Comparison of ENCODE assay signal across 29 mouse cellular contexts in genomic region chr1:72978956-72979355, GRCm38 (mm10). TPM values are rescaled to one million over a fixed set of nuclear protein-coding genes. Genes with fewer than 3 reads are reported as not detected.
DNase-seq lines count a peak whose midpoint lies in the region; TF ChIP-seq lines count a peak whose summit lies in the region.
"Had no signal": no experiment of that assay in that cellular context is flagged by ENCODE, and none has a peak within 500 bp of the region (broad histone marks: within the 10 kb centered on the region; RNA-seq: fewer than 3 reads in every experiment).

No protein-coding gene starts in this region.

- H3K27me3 ChIP-seq in myocyte (ENCODE audit: control insufficient read depth, insufficient read depth, insufficient read length), result no peaks in the 10 kb centered on the region
- H3K27me3 ChIP-seq: forebrain, embryonic 12.5 days; heart, embryonic 13.5 days; hindbrain, embryonic 13.5 days; kidney, embryonic 15.5 days; liver, embryonic 12.5 days; midbrain, embryonic 12.5 days had no signal

- intact Hi-C loops in heart, postnatal 25 days (cut with DNase I), result no loop called here

- no peak overlapping the region for H3K4me3 ChIP-seq in myocyte
- H3K4me3 ChIP-seq: forebrain, embryonic 12.5 days; heart, embryonic 13.5 days; hindbrain, embryonic 13.5 days; kidney, embryonic 15.5 days; liver, embryonic 12.5 days; midbrain, embryonic 12.5 days had no signal

- no peak for TF ChIP-seq POLR2A in myocyte (IDR thresholded peaks at IDR 0.05; ENCODE audit: insufficient read length, low read depth)

- no peaks in the 10 kb centered on the region for H3K36me3 ChIP-seq in myocyte (ENCODE audit: control insufficient read depth, insufficient read depth)
- H3K36me3 ChIP-seq: forebrain, embryonic 12.5 days; heart, embryonic 13.5 days; hindbrain, embryonic 13.5 days; kidney, embryonic 15.5 days; liver, embryonic 12.5 days; midbrain, embryonic 12.5 days had no signal

- no peak overlapping the region for H3K4me2 ChIP-seq in myocyte (ENCODE audit: low read depth)
- H3K4me2 ChIP-seq: forebrain, embryonic 12.5 days; heart, embryonic 13.5 days; hindbrain, embryonic 13.5 days; kidney, embryonic 15.5 days; liver, embryonic 12.5 days; midbrain, embryonic 12.5 days had no signal

- no peak overlapping the region for H3ac ChIP-seq in myocyte (ENCODE audit: control insufficient read depth, insufficient read length)

- H3K79me2 ChIP-seq in myocyte (ENCODE audit: control insufficient read depth, insufficient read depth), result no peaks in the 10 kb centered on the region

- peak; percentile 43 for DNase-seq in embryo, embryonic 10 days (ENCODE audit: low spot score)
- no peak for DNase-seq in embryo, embryonic 9.5 days (ENCODE audit: extremely low spot score)
- peak; percentile 32 for DNase-seq in embryo, embryonic 11 days
- DNase-seq in forelimb bud, embryonic 11.5 days (ENCODE audit: low read depth, low spot score), result peak; percentile 47
- no peak for DNase-seq in yolk sac, embryonic 10.5 days (ENCODE audit: low spot score)
- no peak for DNase-seq in heart, postnatal 25 days (ENCODE audit: low spot score)
- DNase-seq: adrenal gland, postnatal 10 days; cerebellum, adult 9-10 months; gastrocnemius, postnatal 14 days; heart, adult 11 months; heart, postnatal 36 days; kidney, adult 11 months; kidney, postnatal 36 days; left cerebral cortex, postnatal 4 days; lung, adult 18-20 months; lung, postnatal 10 days; right cerebral cortex, postnatal 4 days; thymus, postnatal 25 days had no signal

TF ChIP-seq in myocyte, 11 proteins besides CTCF, POLR2A, EP300 and RAD21:
- TF ChIP-seq CEBPB (IDR thresholded peaks at IDR 0.05; ENCODE audit: insufficient read depth, poor library complexity, severe bottlenecking) (no peak), MYOG (IDR thresholded peaks at IDR 0.05; ENCODE audit: control insufficient read depth in 1 of 3, insufficient read depth in 1 of 3, insufficient read length in 2 of 3, low read depth in 2 of 3) (peak in 1 of 3 experiments; percentile 34), MYOD1 (IDR thresholded peaks at IDR 0.05; ENCODE audit: control insufficient read depth in 1 of 3, insufficient read length in 2 of 3, low read depth in 2 of 3) (peak in 2 of 3 experiments; percentile 54 to 56), TCF3 (IDR thresholded peaks at IDR 0.05; ENCODE audit: insufficient read length, low read depth) (no peak)

RNA-seq across cellular contexts. Expression of gene Tnp1, which starts 36.8 kb away (rescaled TPM):
- not detected for polyA plus RNA-seq in myocyte (2012; fragmentation: generic; extraction: Trizol)
- total RNA-seq in heart, postnatal 25 days (2021), result not detected
- total RNA-seq: adrenal gland, postnatal 10 days; common myeloid progenitor, adult 5-6 weeks; gastrocnemius, postnatal 14 days; heart, postnatal 36 days; left cerebral cortex, adult 18-20 months; left cerebral cortex, postnatal 4 days had no signal
- polyA plus RNA-seq: forebrain, embryonic 12.5 days; heart, embryonic 13.5 days; hindbrain, embryonic 13.5 days; kidney, embryonic 15.5 days; liver, embryonic 12.5 days; midbrain, embryonic 12.5 days; neural tube, embryonic 11.5 days; stomach, embryonic 14.5 days had no signal

Comparison
In these comparisons a context has a peak if more than half of its experiments do, and no peak if none do; other contexts are left out.
1. DNase-seq: peak in embryo, embryonic 10 days (single experiment), embryo, embryonic 11 days (single experiment) and forelimb bud, embryonic 11.5 days (single experiment); none in embryo, embryonic 9.5 days (single experiment), yolk sac, embryonic 10.5 days (single experiment) and heart, postnatal 25 days (single experiment).